Mouse (Mus musculus): ENCODE measurements around the gene Cd93.

GRCm38 (mm10) chr2:148476576-148476975 lies 33.2 kb upstream of the Cd93 start:
- TF ChIP-seq POLR2A (IDR thresholded peaks at IDR 0.05; ENCODE audit: control insufficient read depth, low read depth, low read length) (no peak), CTCF (IDR thresholded peaks at IDR 0.05; ENCODE audit: control insufficient read depth, insufficient read depth, insufficient replicate concordance, low read depth, low read length) (no peak)
